Mouse (Mus musculus) intestine, embryonic 14.5 days (tissue): Measurements from ENCODE around the gene H2-DMa. TPM values are rescaled to one million over a fixed set of nuclear protein-coding genes. Genes with fewer than 3 reads are reported as not detected.
"Not testable (repeated sequence)": the region's sequence is repeated elsewhere in the genome, so short reads cannot be mapped to it uniquely, and the experiment has no call there.

ENCODE experiments used
- ATAC-seq: fragments of 200-750 bp; cut with Nextera tagmentation; replicated peaks from 2 replicates; pipeline ENCODE4 v1.8.0; 2017; ENCODE audit warnings: low read depth, moderate number of reproducible peaks, moderate TSS enrichment, moderate library complexity; ENCODE audit not compliant: low FRiP score, low TSS enrichment
- DNase-seq: peaks from one replicate; pipeline ENCODE4 v3.0.0-alpha.2; 2018; ENCODE audit warnings: low spot score
- H3K27ac ChIP-seq: fragments of 300-500 bp; sonication (generic); 2 replicates; pipeline ENCODE4 v1.5.1; 2014; ENCODE audit warnings: low read depth, mild to moderate bottlenecking, control low read depth
- H3K27me3 ChIP-seq: fragments of 300-500 bp; sonication (generic); replicated peaks from 2 replicates; pipeline ENCODE4 v1.6.1; 2014; ENCODE audit warnings: low read length, control low read depth; ENCODE audit not compliant: control insufficient read depth, insufficient read depth
- H3K36me3 ChIP-seq: fragments of 300-500 bp; sonication (generic); 2 replicates; pipeline ENCODE4 v1.6.1; 2014; ENCODE audit warnings: low read length, control low read depth; ENCODE audit not compliant: control insufficient read depth, insufficient read depth
- H3K4me1 ChIP-seq: fragments of 300-500 bp; sonication (generic); replicated peaks from 2 replicates; pipeline ENCODE4 v1.6.1; 2014; ENCODE audit warnings: low read length, control low read depth, mixed read lengths; ENCODE audit not compliant: control insufficient read depth, insufficient read depth
- H3K4me2 ChIP-seq: fragments of 300-500 bp; sonication (generic); 2 replicates; pipeline ENCODE4 v1.6.1; 2014; ENCODE audit warnings: low read length
- H3K4me3 ChIP-seq: fragments of 300-500 bp; sonication (generic); 2 replicates; pipeline ENCODE4 v1.5.1; 2014; ENCODE audit warnings: low read depth, low read length, control low read depth, mixed read lengths
- H3K9ac ChIP-seq: fragments of 300-500 bp; sonication (generic); 2 replicates; pipeline ENCODE4 v1.6.1; 2014; ENCODE audit warnings: mild to moderate bottlenecking, low read length
- H3K9me3 ChIP-seq: fragments of 300-500 bp; sonication (generic); 2 replicates; pipeline ENCODE4 v1.6.1; 2016; ENCODE audit warnings: low read length, control low read depth; ENCODE audit not compliant: control insufficient read depth
- WGBS: fragments of 180-500 bp; shearing (Covaris S2); extraction: QIAGEN DNeasy Blood & Tissue Kit; methylation state at CpG from one replicate; pipeline ENCODE4 v1.1.7; 2014; 5-methylcytosine and 5-hydroxymethylcytosine counted together
- polyA plus RNA-seq: library from polyadenylated mRNA; unstranded; fragments of >200 nt; fragmentation: Nextera tagmentation; extraction: Ambion mirVana; gene quantifications from 2 replicates; pipeline ENCODE4 v1.2.1, GENCODE M21; 2014

H2-DMa gene
- polyA plus RNA-seq, 1 experiment from 2014 or later: 11.0 TPM

GRCm38 (mm10) chr17:34143033-34143432 is 23.7 kb downstream of the H2-DMa start, which contains the start of gene H2-DMb2:
TSS of gene H2-DMb2 (plus strand) at chr17:34143307.
- no peak for ATAC-seq
- no peak within 1 kb of the TSS for H3K9ac ChIP-seq

GRCm38 (mm10) chr17:34143461-34143860 is 24.1 kb downstream of the H2-DMa start:
- no peaks in the 10 kb centered on the region for H3K9me3 ChIP-seq
- no peak overlapping the region for H3K9ac ChIP-seq
- no peak for DNase-seq
- ATAC-seq: no peak
- 51% methylated on average over 5 of the region's 5 CpGs for WGBS
- H3K27me3 ChIP-seq: peaks cover 18% of the 10 kb centered on the region
- peaks cover 4% of the 10 kb centered on the region; the same call in 1 of the 2 replicates for H3K4me1 ChIP-seq
- no peak overlapping the region for H3K27ac ChIP-seq
- no peaks in the 10 kb centered on the region for H3K36me3 ChIP-seq
- no peak overlapping the region for H3K4me2 ChIP-seq
- no peak overlapping the region for H3K4me3 ChIP-seq

More at GRCm38 (mm10) chr17:34143033-34143432, 23.7 kb downstream of the H2-DMa start, which contains the start of gene H2-DMb2:
- peaks cover 18% of the 10 kb centered on the region for H3K27me3 ChIP-seq
- DNase-seq: no peak
- H3K36me3 ChIP-seq: no peaks in the 10 kb centered on the region
- H3K9me3 ChIP-seq: no peaks in the 10 kb centered on the region
- H3K4me3 ChIP-seq: no peak within 1 kb of the TSS
- no peak within 1 kb of the TSS for H3K4me2 ChIP-seq
- 33% methylated on average over 7 of the region's 7 CpGs for WGBS
- H3K4me1 ChIP-seq: peaks cover 4% of the 10 kb centered on the region; the same call in 1 of the 2 replicates
- no peak within 1 kb of the TSS for H3K27ac ChIP-seq

- not testable (repeated sequence) for H3K36me3 ChIP-seq, DNase-seq, H3K27ac ChIP-seq, H3K4me3 ChIP-seq, H3K9me3 ChIP-seq, H3K4me2 ChIP-seq, H3K9ac ChIP-seq, ATAC-seq, H3K4me1 ChIP-seq
- peaks cover 14% of the 10 kb centered on the region for H3K27me3 ChIP-seq
- WGBS: 89% methylated on average over 4 of the region's 4 CpGs
Measured at GRCm38 (mm10) chr17:34144221-34144620, 24.9 kb downstream of the H2-DMa start.

- H3K36me3 ChIP-seq: no peaks in the 10 kb centered on the region
- no peak overlapping the region for H3K4me3 ChIP-seq
- H3K27ac ChIP-seq: no peak overlapping the region
- peaks cover 2% of the 10 kb centered on the region; the same call in 1 of the 2 replicates for H3K4me1 ChIP-seq
- ATAC-seq (no peak), DNase-seq (no peak)
- H3K9ac ChIP-seq: no peak overlapping the region
- H3K9me3 ChIP-seq: no peaks in the 10 kb centered on the region
- 70% methylated on average over 3 of the region's 3 CpGs for WGBS
- H3K27me3 ChIP-seq: peaks cover 12% of the 10 kb centered on the region
- no peak overlapping the region for H3K4me2 ChIP-seq
Measured at GRCm38 (mm10) chr17:34144960-34145371, 25.6 kb downstream of the H2-DMa start.

GRCm38 (mm10) chr17:34152923-34153322 is 33.6 kb downstream of the H2-DMa start, which contains the start of gene H2-DMb1:
TSS of gene H2-DMb1 (plus strand) at chr17:34153072.
- H3K4me2 ChIP-seq: no peak within 1 kb of the TSS
- DNase-seq (no peak), ATAC-seq (0 out of 2 replicates have a peak, but pooled peaks have one; percentile 60)
- H3K4me1 ChIP-seq: no peaks in the 10 kb centered on the region
- H3K4me3 ChIP-seq: no peak within 1 kb of the TSS
- H3K9ac ChIP-seq: no peak within 1 kb of the TSS
- no peak within 1 kb of the TSS for H3K27ac ChIP-seq
- 62% methylated on average over 4 of the region's 4 CpGs for WGBS
- no peaks in the 10 kb centered on the region for H3K9me3 ChIP-seq
- H3K36me3 ChIP-seq: no peaks in the 10 kb centered on the region
- H3K27me3 ChIP-seq: no peaks in the 10 kb centered on the region

- Histone ChIP-seq H3K9me3 (no peaks in the 10 kb centered on the region), H3K4me1 (no peaks in the 10 kb centered on the region), H3K4me2 (no peak overlapping the region), H3K9ac (no peak overlapping the region), H3K27ac (no peak overlapping the region), H3K27me3 (no peaks in the 10 kb centered on the region), H3K36me3 (no peaks in the 10 kb centered on the region), H3K4me3 (no peak overlapping the region)
- ATAC-seq: no peak
- WGBS: 46% methylated on average over 5 of the region's 5 CpGs
- DNase-seq: no peak
Measured at GRCm38 (mm10) chr17:34155534-34155933, 36.2 kb downstream of the H2-DMa start.

GRCm38 (mm10) chr17:34164202-34164895 is 45.0 kb downstream of the H2-DMa start:
- Histone ChIP-seq H3K4me3 (no peak overlapping the region), H3K4me2 (no peak overlapping the region), H3K27me3 (no peaks in the 10 kb centered on the region), H3K9me3 (no peaks in the 10 kb centered on the region), H3K4me1 (no peaks in the 10 kb centered on the region), H3K27ac (no peak overlapping the region), H3K36me3 (no peaks in the 10 kb centered on the region), H3K9ac (no peak overlapping the region)
- no peak for ATAC-seq
- DNase-seq: no peak
- 39% methylated on average over 9 of the region's 9 CpGs for WGBS

- Histone ChIP-seq H3K9ac (no peak overlapping the region), H3K27me3 (0 out of 2 replicates have a peak, but pooled peaks cover 2% of the 10 kb centered on the region), H3K27ac (no peak overlapping the region), H3K4me2 (no peak overlapping the region), H3K36me3 (no peaks in the 10 kb centered on the region), H3K4me1 (no peaks in the 10 kb centered on the region), H3K9me3 (no peaks in the 10 kb centered on the region), H3K4me3 (no peak overlapping the region)
- no peak for ATAC-seq
- 77% methylated on average over 6 of the region's 6 CpGs for WGBS
- DNase-seq: no peak
Measured at GRCm38 (mm10) chr17:34165033-34165730, 45.8 kb downstream of the H2-DMa start.
